Mouse (Mus musculus) midbrain, postnatal 0 days (tissue): ENCODE data around the gene Ddx59. TPM values are rescaled to one million over a fixed set of nuclear protein-coding genes. Genes with fewer than 3 reads are reported as not detected.

Source experiments
- ATAC-seq: fragments of 200-750 bp; cut with Nextera tagmentation; 2 replicates; pipeline ENCODE4 v1.8.0; 2017; ENCODE audit warnings: moderate number of reproducible peaks, mild to moderate bottlenecking, moderate TSS enrichment, moderate library complexity; ENCODE audit not compliant: low FRiP score
- DNase-seq: peaks from one replicate; pipeline ENCODE4 v3.0.0-alpha.2; 2015; ENCODE audit warnings: low spot score
- H3K27ac ChIP-seq: fragments of 300-500 bp; sonication (generic); 2 replicates; pipeline ENCODE4 v1.5.1; 2014; ENCODE audit warnings: low read depth, mild to moderate bottlenecking, low read length, mixed read lengths
- H3K27me3 ChIP-seq: fragments of 300-500 bp; sonication (generic); 2 replicates; pipeline ENCODE4 v1.6.1; 2014; ENCODE audit warnings: low read length, control low read depth, mixed read lengths; ENCODE audit not compliant: insufficient read depth
- H3K36me3 ChIP-seq: fragments of 300-500 bp; sonication (generic); 2 replicates; pipeline ENCODE4 v1.6.1; 2014; ENCODE audit warnings: low read length, control low read depth, mixed read lengths; ENCODE audit not compliant: insufficient read depth
- H3K4me1 ChIP-seq: fragments of 300-500 bp; sonication (generic); 2 replicates; pipeline ENCODE4 v1.6.1; 2014; ENCODE audit warnings: mild to moderate bottlenecking, control low read depth, antibody characterized with exemption, low read length, mixed read lengths; ENCODE audit not compliant: insufficient read depth
- H3K4me2 ChIP-seq: fragments of 300-500 bp; sonication (generic); 2 replicates; pipeline ENCODE4 v1.6.1; 2014; ENCODE audit warnings: low read depth, mild to moderate bottlenecking, low read length, mixed read lengths; ENCODE audit not compliant: poor library complexity, severe bottlenecking
- H3K4me3 ChIP-seq: fragments of 300-500 bp; sonication (generic); 2 replicates; pipeline ENCODE4 v1.5.1; 2014; ENCODE audit warnings: low read depth, mild to moderate bottlenecking, low read length, moderate library complexity
- H3K9ac ChIP-seq: fragments of 300-500 bp; sonication (generic); replicated peaks from 2 replicates; pipeline ENCODE4 v1.6.1; 2014; ENCODE audit warnings: mild to moderate bottlenecking, low read length, moderate library complexity, mixed read lengths; ENCODE audit not compliant: poor library complexity, severe bottlenecking
- H3K9me3 ChIP-seq: fragments of 300-500 bp; sonication (generic); 2 replicates; pipeline ENCODE4 v1.6.1; 2016; ENCODE audit warnings: low read length, control low read depth
- CTCF ChIP-seq: IDR thresholded peaks from 2 replicates; pipeline ENCODE4 v1.5.1; 2016; ENCODE audit warnings: antibody characterized with exemption, mild to moderate bottlenecking
- WGBS: fragments of 180-500 bp; shearing (Covaris S2); extraction: QIAGEN DNeasy Blood & Tissue Kit; methylation state at CpG from one replicate; pipeline ENCODE4 v1.1.7; 2014; 5-methylcytosine and 5-hydroxymethylcytosine counted together
- polyA plus RNA-seq: library from polyadenylated mRNA; unstranded; fragments of >200 nt; fragmentation: Nextera tagmentation; extraction: Ambion mirVana; gene quantifications from 2 replicates; pipeline ENCODE4 v1.2.1, GENCODE M21; 2015
- total RNA-seq: library from RNA; depleted of rRNA; stranded (reverse); fragments of >200 nt; gene quantifications from 2 replicates; pipeline ENCODE4 v1.2.3, GENCODE M21; 2014; rRNA removed

The Ddx59 gene
- 12.4 and 17.5 TPM in 2 replicates for total RNA-seq
- 15.3 and 17.0 TPM in 2 replicates for polyA plus RNA-seq

- peak; percentile 99 for ATAC-seq
- Histone ChIP-seq H3K4me1 (no peaks in the 10 kb centered on the region), H3K36me3 (no peaks in the 10 kb centered on the region), H3K27ac (peak within 1 kb of the TSS; percentile 96), H3K9me3 (no peaks in the 10 kb centered on the region), H3K4me3 (peak within 1 kb of the TSS; percentile 72), H3K27me3 (no peaks in the 10 kb centered on the region), H3K9ac (peak within 1 kb of the TSS; percentile 87), H3K4me2 (peak within 1 kb of the TSS; percentile 53)
- TF ChIP-seq CTCF = no peak
- WGBS = 3% methylated on average over 61 of the region's 78 CpGs
- peak; percentile 94 for DNase-seq
Measured at GRCm38 (mm10) chr1:136414798-136415755, at the start of gene Ddx59. TSS of gene Ddx59 (plus strand) at chr1:136415271.

DNA sequence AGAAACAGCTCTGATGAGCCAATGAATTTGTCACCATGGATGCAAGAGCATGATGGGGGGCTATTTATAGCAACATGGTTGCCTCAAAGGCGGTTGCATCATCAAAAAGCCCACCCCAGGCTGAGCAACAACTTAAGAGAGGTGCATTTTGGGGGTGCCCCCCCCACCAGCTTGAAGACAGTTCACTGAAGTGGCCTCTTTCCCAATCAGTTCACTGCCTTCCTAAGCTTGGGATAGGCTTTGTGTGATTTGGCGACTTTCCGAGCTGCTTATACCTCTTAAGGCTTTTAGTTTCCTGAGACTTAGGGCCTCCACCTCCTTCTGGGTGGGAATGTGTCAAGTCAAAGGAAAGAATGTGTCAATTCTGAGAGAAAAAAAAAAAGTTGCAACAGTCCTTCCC lies 49.1 kb upstream of the Ddx59 start:
- H3K27me3 ChIP-seq = no peaks in the 10 kb centered on the region
- no peak for ATAC-seq
- 59% methylated on average over 3 of the region's 3 CpGs for WGBS

DNA sequence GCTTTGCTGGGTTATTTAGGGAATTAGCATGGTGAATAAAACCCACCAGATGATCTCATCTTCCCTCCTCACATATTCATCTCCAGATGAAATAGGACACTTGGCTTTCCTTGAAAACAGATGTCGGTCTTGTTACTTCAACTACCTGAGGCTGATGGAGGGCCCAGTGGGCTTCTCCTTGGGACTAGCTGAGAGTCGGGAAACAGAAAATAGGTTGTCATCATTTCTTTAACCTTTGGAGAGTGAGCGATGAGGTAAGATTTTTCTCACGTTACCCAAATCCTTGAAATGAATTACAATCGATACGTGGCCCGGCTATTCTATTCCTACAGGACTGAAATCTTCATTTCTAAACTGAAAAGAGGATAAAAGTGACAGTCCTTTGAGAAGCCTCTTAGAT lies 35.8 kb upstream of the Ddx59 start:
- no peaks in the 10 kb centered on the region for H3K27me3 ChIP-seq
- no peak for ATAC-seq
- no peak overlapping the region for H3K4me3 ChIP-seq
- no peak for TF ChIP-seq CTCF
- H3K4me2 ChIP-seq = no peak overlapping the region
- H3K9me3 ChIP-seq = no peaks in the 10 kb centered on the region
- H3K4me1 ChIP-seq = no peaks in the 10 kb centered on the region
- H3K9ac ChIP-seq = no peak overlapping the region
- H3K36me3 ChIP-seq = no peaks in the 10 kb centered on the region
- 80% methylated on average over 7 of the region's 7 CpGs for whole genome bisulfite sequencing
- no peak overlapping the region for H3K27ac ChIP-seq
- no peak for DNase-seq

More for the DNA sequence above, 49.1 kb upstream of the Ddx59 start:
- Histone ChIP-seq H3K4me2 (no peak overlapping the region), H3K4me3 (no peak overlapping the region), H3K4me1 (no peaks in the 10 kb centered on the region), H3K9me3 (no peaks in the 10 kb centered on the region), H3K27ac (no peak overlapping the region), H3K36me3 (no peaks in the 10 kb centered on the region), H3K9ac (no peak overlapping the region)
- no peak for DNase-seq
- no peak for TF ChIP-seq CTCF

- ATAC-seq (no peak), DNase-seq (no peak)
- H3K9ac ChIP-seq = no peak overlapping the region
- no peaks in the 10 kb centered on the region for H3K27me3 ChIP-seq
- H3K4me1 ChIP-seq = no peaks in the 10 kb centered on the region
- no peak for TF ChIP-seq CTCF
- H3K36me3 ChIP-seq = no peaks in the 10 kb centered on the region
- no peak overlapping the region for H3K27ac ChIP-seq
- H3K4me3 ChIP-seq = no peak overlapping the region
- 89% methylated on average over 4 of the region's 4 CpGs for WGBS
- H3K4me2 ChIP-seq = no peak overlapping the region
- no peaks in the 10 kb centered on the region for H3K9me3 ChIP-seq
Measured at GRCm38 (mm10) chr1:136380161-136380560, 34.9 kb upstream of the Ddx59 start.

DNA sequence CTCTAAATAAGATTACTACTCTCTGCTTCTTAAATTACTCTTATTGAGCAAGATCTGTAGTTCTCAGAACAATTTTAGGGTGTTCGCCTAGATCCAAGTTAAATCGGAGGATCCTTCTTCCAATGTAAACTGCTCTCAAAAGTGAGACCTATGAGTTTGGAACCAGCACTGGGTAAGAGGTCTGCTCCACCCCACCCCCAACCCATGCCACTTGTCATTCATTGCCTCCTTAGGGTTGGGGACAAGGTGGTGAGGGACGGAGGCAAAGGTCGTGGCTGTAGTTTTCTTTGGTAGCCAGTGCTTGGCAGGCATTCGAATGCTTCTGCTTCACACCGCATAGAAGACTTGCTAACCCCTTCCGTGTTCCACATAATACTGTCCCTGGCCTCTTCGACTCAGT lies 34.5 kb upstream of the Ddx59 start:
- Histone ChIP-seq H3K36me3 (no peaks in the 10 kb centered on the region), H3K9ac (no peak overlapping the region), H3K4me3 (no peak overlapping the region), H3K4me2 (no peak overlapping the region), H3K27me3 (no peaks in the 10 kb centered on the region), H3K27ac (no peak overlapping the region), H3K4me1 (no peaks in the 10 kb centered on the region), H3K9me3 (no peaks in the 10 kb centered on the region)
- TF ChIP-seq CTCF = no peak
- 94% methylated on average over 8 of the region's 8 CpGs for WGBS
- ATAC-seq (no peak), DNase-seq (no peak)

DNA sequence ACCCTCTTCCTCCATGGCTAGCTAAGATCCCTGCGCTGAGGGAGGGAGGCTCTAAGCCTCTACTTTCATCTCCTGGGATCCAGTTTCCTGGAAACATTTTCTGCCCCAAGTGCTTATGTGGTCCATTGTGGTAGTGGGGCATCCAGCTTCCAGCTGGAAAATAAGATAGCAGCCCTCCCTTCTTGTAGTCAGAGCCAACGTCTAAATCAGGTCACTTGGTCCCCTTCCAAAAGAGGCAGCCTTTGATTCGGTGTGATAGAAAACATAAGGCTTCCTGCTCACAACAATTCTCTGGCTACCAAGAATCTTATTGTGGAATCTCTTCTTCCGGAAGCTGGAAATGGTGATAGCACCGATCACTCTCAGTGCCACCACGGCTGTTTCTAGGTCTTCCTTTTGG lies 33.9 kb upstream of the Ddx59 start:
- DNase-seq (no peak), ATAC-seq (no peak)
- Histone ChIP-seq H3K9me3 (no peaks in the 10 kb centered on the region), H3K4me3 (no peak overlapping the region), H3K36me3 (no peaks in the 10 kb centered on the region), H3K4me1 (no peaks in the 10 kb centered on the region), H3K9ac (no peak overlapping the region), H3K27me3 (no peaks in the 10 kb centered on the region), H3K4me2 (no peak overlapping the region), H3K27ac (no peak overlapping the region)
- TF ChIP-seq CTCF = no peak
- 70% methylated on average over 6 of the region's 6 CpGs for WGBS
